Mouse (Mus musculus): ENCODE measurements around the gene Vangl1. TPM values are rescaled to one million over a fixed set of nuclear protein-coding genes. Genes with fewer than 3 reads are reported as not detected.
"Not testable (repeated sequence)": the region's sequence is repeated elsewhere in the genome, so short reads cannot be mapped to it uniquely, and the experiment has no call there.

Vangl1 gene
- polyA plus RNA-seq, 2 experiments: 22.7 to 24.7 TPM

GRCm38 (mm10) chr3:102208861-102209260, 4.4 kb upstream of the Vangl1 start:
- DNase-seq (ENCODE audit: low spot score) (no peak), ATAC-seq (ENCODE audit: low FRiP score, low read depth) (no peak)
- Histone ChIP-seq H3K4me2 (replicated peaks; ENCODE audit: low read depth, low read length, severe bottlenecking) (no peak overlapping the region), H3K4me3 (replicated peaks; ENCODE audit: low read length) (no peak overlapping the region), H3K27ac (replicated peaks; ENCODE audit: low read depth, low read length) (no peak overlapping the region), H3K27me3 (ENCODE audit: control insufficient read depth, insufficient read depth, low read length) (no peaks in the 10 kb centered on the region), H3K9ac (ENCODE audit: low read depth, low read length, severe bottlenecking) (no peak overlapping the region), H3K4me1 (ENCODE audit: control insufficient read depth, insufficient read depth, low read length) (peaks cover 7% of the 10 kb centered on the region; the same call in 1 of the 2 replicates), H3K36me3 (ENCODE audit: control insufficient read depth, insufficient read depth, low read length) (no peaks in the 10 kb centered on the region), H3K9me3 (ENCODE audit: control insufficient read depth, low read length) (no peaks in the 10 kb centered on the region)
- 81% methylated on average over 6 of the region's 6 CpGs for WGBS
- TF ChIP-seq POLR2A (IDR thresholded peaks at IDR 0.05; ENCODE audit: borderline replicate concordance, extremely low read depth, insufficient read depth, insufficient read length): no peak

GRCm38 (mm10) chr3:102205458-102205830, 951 bp upstream of the Vangl1 start:
- H3K4me3 ChIP-seq (replicated peaks; ENCODE audit: low read length): peak overlapping the region; percentile 78; the same call in 1 of the 2 replicates
- no peaks in the 10 kb centered on the region for H3K36me3 ChIP-seq (ENCODE audit: control insufficient read depth, insufficient read depth, low read length)
- H3K9ac ChIP-seq (ENCODE audit: low read depth, low read length, severe bottlenecking): no peak overlapping the region
- no peak for ATAC-seq (ENCODE audit: low FRiP score, low read depth)
- no peak overlapping the region for H3K27ac ChIP-seq (replicated peaks; ENCODE audit: low read depth, low read length)
- no peak for DNase-seq (ENCODE audit: low spot score)
- H3K4me2 ChIP-seq (replicated peaks; ENCODE audit: low read depth, low read length, severe bottlenecking): peak overlapping the region; percentile 83
- peaks cover 14% of the 10 kb centered on the region for H3K4me1 ChIP-seq (ENCODE audit: control insufficient read depth, insufficient read depth, low read length)
- H3K9me3 ChIP-seq (ENCODE audit: control insufficient read depth, low read length): no peaks in the 10 kb centered on the region
- 3% methylated on average over 7 of the region's 7 CpGs for WGBS
- H3K27me3 ChIP-seq (ENCODE audit: control insufficient read depth, insufficient read depth, low read length): no peaks in the 10 kb centered on the region
- no peak for TF ChIP-seq POLR2A (IDR thresholded peaks at IDR 0.05; ENCODE audit: borderline replicate concordance, extremely low read depth, insufficient read depth, insufficient read length)

- WGBS: 12% methylated on average over 12 of the region's 17 CpGs
- peak overlapping the region; percentile 75 for H3K9ac ChIP-seq (ENCODE audit: low read depth, low read length, severe bottlenecking)
- H3K36me3 ChIP-seq (ENCODE audit: control insufficient read depth, insufficient read depth, low read length); H3K27ac ChIP-seq (replicated peaks; ENCODE audit: low read depth, low read length); H3K9me3 ChIP-seq (ENCODE audit: control insufficient read depth, low read length); H3K27me3 ChIP-seq (ENCODE audit: control insufficient read depth, insufficient read depth, low read length): not testable (repeated sequence)
- DNase-seq (ENCODE audit: low spot score) (peak; percentile 21), ATAC-seq (ENCODE audit: low FRiP score, low read depth) (peak; percentile 26; the same call in 1 of the 2 replicates)
- peak overlapping the region; percentile 78 for H3K4me3 ChIP-seq (replicated peaks; ENCODE audit: low read length)
- peak overlapping the region; percentile 83 for H3K4me2 ChIP-seq (replicated peaks; ENCODE audit: low read depth, low read length, severe bottlenecking)
- peaks cover 14% of the 10 kb centered on the region for H3K4me1 ChIP-seq (ENCODE audit: control insufficient read depth, insufficient read depth, low read length)
Observed at GRCm38 (mm10) chr3:102204734-102205457, 403 bp upstream of the Vangl1 start.

- H3K9ac ChIP-seq (ENCODE audit: low read depth, low read length, severe bottlenecking): peak overlapping the region; percentile 75; the same call in 1 of the 2 replicates
- TF ChIP-seq POLR2A (IDR thresholded peaks at IDR 0.05; ENCODE audit: borderline replicate concordance, extremely low read depth, insufficient read depth, insufficient read length): no peak
- H3K9me3 ChIP-seq (ENCODE audit: control insufficient read depth, low read length): no peaks in the 10 kb centered on the region
- H3K36me3 ChIP-seq (ENCODE audit: control insufficient read depth, insufficient read depth, low read length): no peaks in the 10 kb centered on the region
- H3K4me3 ChIP-seq (replicated peaks; ENCODE audit: low read length): peak overlapping the region; percentile 78
- no peaks in the 10 kb centered on the region for H3K27me3 ChIP-seq (ENCODE audit: control insufficient read depth, insufficient read depth, low read length)
- 5% methylated on average over 7 of the region's 7 CpGs for WGBS
- H3K4me1 ChIP-seq (ENCODE audit: control insufficient read depth, insufficient read depth, low read length): peaks cover 24% of the 10 kb centered on the region
- DNase-seq (ENCODE audit: low spot score) (no peak), ATAC-seq (ENCODE audit: low FRiP score, low read depth) (no peak)
- peak overlapping the region; percentile 83 for H3K4me2 ChIP-seq (replicated peaks; ENCODE audit: low read depth, low read length, severe bottlenecking)
- H3K27ac ChIP-seq (replicated peaks; ENCODE audit: low read depth, low read length): no peak overlapping the region
Observed at GRCm38 (mm10) chr3:102203131-102203530, 1.4 kb downstream of the Vangl1 start.

- 39% methylated on average over 4 of the region's 4 CpGs for WGBS
- no peak for ATAC-seq (ENCODE audit: low FRiP score, low read depth)
- H3K27me3 ChIP-seq (ENCODE audit: control insufficient read depth, insufficient read depth, low read length): no peaks in the 10 kb centered on the region
- H3K9ac ChIP-seq (ENCODE audit: low read depth, low read length, severe bottlenecking): no peak overlapping the region
- no peak overlapping the region for H3K4me3 ChIP-seq (replicated peaks; ENCODE audit: low read length)
- peaks cover 40% of the 10 kb centered on the region for H3K4me1 ChIP-seq (ENCODE audit: control insufficient read depth, insufficient read depth, low read length)
- H3K9me3 ChIP-seq (ENCODE audit: control insufficient read depth, low read length): no peaks in the 10 kb centered on the region
- no peak overlapping the region for H3K4me2 ChIP-seq (replicated peaks; ENCODE audit: low read depth, low read length, severe bottlenecking)
- no peak for DNase-seq (ENCODE audit: low spot score)
- H3K27ac ChIP-seq (replicated peaks; ENCODE audit: low read depth, low read length): no peak overlapping the region
- H3K36me3 ChIP-seq (ENCODE audit: control insufficient read depth, insufficient read depth, low read length): peaks cover 13% of the 10 kb centered on the region
- TF ChIP-seq POLR2A (IDR thresholded peaks at IDR 0.05; ENCODE audit: borderline replicate concordance, extremely low read depth, insufficient read depth, insufficient read length): no peak
Observed at GRCm38 (mm10) chr3:102199991-102200390, 4.5 kb downstream of the Vangl1 start.
